Mouse (Mus musculus) liver, postnatal 0 days (tissue): Measurements from ENCODE around the gene Nasp. TPM values are rescaled to one million over a fixed set of nuclear protein-coding genes. Genes with fewer than 3 reads are reported as not detected.

ENCODE experiments used
- ATAC-seq: fragments of 200-750 bp; cut with Nextera tagmentation; 2 replicates; pipeline ENCODE4 v1.8.0; 2017; ENCODE audit warnings: mild to moderate bottlenecking, moderate library complexity
- DNase-seq: peaks from one replicate; pipeline ENCODE4 v3.0.0-alpha.2; 2016
- H3K27ac ChIP-seq: fragments of 300-500 bp; sonication (generic); 2 replicates; pipeline ENCODE4 v1.5.1; 2014; ENCODE audit warnings: antibody characterized with exemption, moderate library complexity, mild to moderate bottlenecking, low read depth
- H3K27me3 ChIP-seq: fragments of 300-500 bp; sonication (generic); 2 replicates; pipeline ENCODE4 v1.6.1; 2014; ENCODE audit warnings: low read length, control low read depth, mixed read lengths; ENCODE audit not compliant: insufficient read depth
- H3K36me3 ChIP-seq: fragments of 300-500 bp; sonication (generic); replicated peaks from 2 replicates; pipeline ENCODE4 v1.6.1; 2014; ENCODE audit warnings: mild to moderate bottlenecking, control low read depth, low read length, moderate library complexity, mixed read lengths; ENCODE audit not compliant: insufficient read depth
- H3K4me1 ChIP-seq: fragments of 300-500 bp; sonication (generic); 2 replicates; pipeline ENCODE4 v1.6.1; 2014; ENCODE audit warnings: antibody characterized with exemption, mild to moderate bottlenecking, control low read depth; ENCODE audit not compliant: insufficient read depth
- H3K4me2 ChIP-seq: fragments of 300-500 bp; sonication (generic); 2 replicates; pipeline ENCODE4 v1.6.1; 2014; ENCODE audit warnings: low read depth, mild to moderate bottlenecking, low read length, moderate library complexity, mixed read lengths
- H3K4me3 ChIP-seq: fragments of 300-500 bp; sonication (generic); 2 replicates; pipeline ENCODE4 v1.5.1; 2014; ENCODE audit warnings: low read depth, low read length
- H3K9ac ChIP-seq: fragments of 300-500 bp; sonication (generic); replicated peaks from 2 replicates; pipeline ENCODE4 v1.6.1; 2014; ENCODE audit warnings: mild to moderate bottlenecking, moderate library complexity
- H3K9me3 ChIP-seq: fragments of 300-500 bp; sonication (generic); 2 replicates; pipeline ENCODE4 v1.6.1; 2016; ENCODE audit warnings: mild to moderate bottlenecking, control low read depth, low read length, mixed read lengths
- CTCF ChIP-seq: sonication (generic); IDR thresholded peaks from 2 replicates; pipeline ENCODE4 v1.5.1; 2016; ENCODE audit warnings: antibody characterized with exemption, low read depth
- EP300 ChIP-seq: IDR thresholded peaks from 2 replicates; pipeline ENCODE4 v1.6.1; 2016; ENCODE audit warnings: antibody characterized with exemption, low read depth, mild to moderate bottlenecking
- WGBS: fragments of 180-500 bp; shearing (Covaris S2); extraction: QIAGEN DNeasy Blood & Tissue Kit; methylation state at CpG from one replicate; pipeline ENCODE4 v1.1.7; 2014; ENCODE audit not compliant: insufficient replicate concordance; 5-methylcytosine and 5-hydroxymethylcytosine counted together
- polyA plus RNA-seq: library from polyadenylated mRNA; unstranded; fragments of >200 nt; fragmentation: Nextera tagmentation; extraction: Ambion mirVana; gene quantifications from 2 replicates; pipeline ENCODE4 v1.2.1, GENCODE M21; 2015

The Nasp gene
- polyA plus RNA-seq, 1 experiment from 2014 or later, result 30.0 TPM

DNA sequence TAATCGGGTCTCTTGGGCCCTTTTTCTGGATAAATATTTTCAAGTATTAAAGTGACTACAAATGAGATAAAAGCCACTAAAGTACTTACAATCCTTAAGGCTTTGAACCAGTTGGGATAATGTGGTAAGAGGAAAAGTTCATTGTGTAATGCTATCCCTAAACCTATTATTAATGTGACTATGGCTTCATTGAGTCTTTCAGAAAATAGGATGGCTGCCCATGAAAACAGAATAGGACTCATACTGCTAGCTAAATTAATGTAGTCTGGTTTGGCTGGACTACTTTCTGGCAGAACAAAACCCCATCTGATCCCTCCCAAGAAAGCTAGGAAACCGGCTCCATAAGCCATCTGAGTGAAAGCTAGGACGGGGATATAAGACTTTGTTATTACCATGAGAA lies 74.7 kb downstream of the Nasp start:
- no peaks in the 10 kb centered on the region for H3K27me3 ChIP-seq
- H3K27ac ChIP-seq, result no peak overlapping the region
- no peak overlapping the region for H3K9ac ChIP-seq
- 84% methylated on average over 3 of the region's 3 CpGs for WGBS
- H3K36me3 ChIP-seq, result peaks cover 7% of the 10 kb centered on the region; the same call in 1 of the 2 replicates
- TF ChIP-seq EP300, result no peak
- no peak for TF ChIP-seq CTCF
- DNase-seq (no peak), ATAC-seq (no peak)
- no peak overlapping the region for H3K4me3 ChIP-seq
- H3K4me2 ChIP-seq, result no peak overlapping the region
- H3K4me1 ChIP-seq, result no peaks in the 10 kb centered on the region
- no peaks in the 10 kb centered on the region for H3K9me3 ChIP-seq

Other genes with a start within 250 kb of the Nasp start
- gene Mast2, start 163.8 kb downstream of the Nasp start, polyA plus RNA-seq, result 2.4 and 2.8 TPM in 2 replicates
- 8.1 and 9.1 TPM in 2 replicates for gene Ipp, start 120.4 kb downstream of the Nasp start, polyA plus RNA-seq
- gene Tmem69, start 72.0 kb downstream of the Nasp start, polyA plus RNA-seq, result 16.5 and 17.2 TPM in 2 replicates
- gene Gpbp1l1, start 70.3 kb downstream of the Nasp start, polyA plus RNA-seq, result 14.0 and 16.2 TPM in 2 replicates
- gene Ccdc17, start 31.3 kb downstream of the Nasp start, polyA plus RNA-seq, result 2.9 TPM in 2 replicates
- 320 and 321 TPM in 2 replicates for gene Akr1a1, start 23.7 kb upstream of the Nasp start, polyA plus RNA-seq
- gene Prdx1, start 57.6 kb upstream of the Nasp start, polyA plus RNA-seq, result 2,167 and 2,192 TPM in 2 replicates
- gene Mmachc, start 80.5 kb upstream of the Nasp start, polyA plus RNA-seq, result 10.8 and 10.9 TPM in 2 replicates
- gene Ccdc163, start 80.6 kb upstream of the Nasp start, polyA plus RNA-seq, result 6.1 and 8.4 TPM in 2 replicates
- gene Tesk2, start 93.0 kb upstream of the Nasp start, polyA plus RNA-seq, result 5.8 and 6.2 TPM in 2 replicates
- 9.2 and 9.3 TPM in 2 replicates for gene Toe1, start 179.7 kb upstream of the Nasp start, polyA plus RNA-seq
- 1.4 and 1.7 TPM in 2 replicates for gene Mutyh, start 179.8 kb upstream of the Nasp start, polyA plus RNA-seq
- 0.22 TPM in 1 of 2 replicates, not detected in the other for gene Hpdl, start 193.8 kb upstream of the Nasp start, polyA plus RNA-seq
- 0.06 TPM in 2 replicates for gene Zswim5, start 249.4 kb upstream of the Nasp start, polyA plus RNA-seq